Mouse (Mus musculus): ENCODE results near the gene C1ql1.
A peak's percentile ranks its signal among the peaks of the same experiment; 100 is the strongest.

- no peak for TF ChIP-seq POLR2A (IDR thresholded peaks at IDR 0.05; ENCODE audit: insufficient read depth, low read length)
- peak; percentile 95 for TF ChIP-seq CTCF (IDR thresholded peaks at IDR 0.05; ENCODE audit: low read depth, low read length)
Observed at GRCm38 (mm10) chr11:102992940-102993339, 46.5 kb upstream of the C1ql1 start.

All from ES-Bruce4 (cell line).